Mouse (Mus musculus) hindbrain, embryonic 16.5 days (tissue): ENCODE measurements at regions not wholly inside any gene's neighbourhood (a gene's known extent, or its start where the extent isn't known, plus 50 kb on each side); places are given as distances from the start of the nearest gene placed in this dataset.
A peak's percentile ranks its signal among the peaks of the same experiment; 100 is the strongest.
"Not testable (repeated sequence)": the region's sequence is repeated elsewhere in the genome, so short reads cannot be mapped to it uniquely, and the experiment has no call there.

Experiments
- ATAC-seq: fragments of 200-750 bp; cut with Nextera tagmentation; 2 replicates; pipeline ENCODE4 v1.8.0; 2017; ENCODE audit warnings: moderate TSS enrichment, moderate library complexity
- H3K27ac ChIP-seq: fragments of 300-500 bp; sonication (generic); 2 replicates; pipeline ENCODE4 v1.5.1; 2014; ENCODE audit warnings: low read depth, mild to moderate bottlenecking, control low read depth, low read length, moderate library complexity
- H3K27me3 ChIP-seq: fragments of 300-500 bp; sonication (generic); replicated peaks from 2 replicates; pipeline ENCODE4 v1.6.1; 2014; ENCODE audit warnings: low read length; ENCODE audit not compliant: control insufficient read depth, insufficient read depth
- H3K36me3 ChIP-seq: fragments of 300-500 bp; sonication (generic); 2 replicates; pipeline ENCODE4 v1.6.1; 2014; ENCODE audit warnings: mild to moderate bottlenecking, low read length, moderate library complexity, mixed read lengths; ENCODE audit not compliant: control insufficient read depth, insufficient read depth
- H3K4me1 ChIP-seq: fragments of 300-500 bp; sonication (generic); 2 replicates; pipeline ENCODE4 v1.6.1; 2014; ENCODE audit warnings: low read depth, low read length; ENCODE audit not compliant: control insufficient read depth, insufficient read depth
- H3K4me2 ChIP-seq: fragments of 300-500 bp; sonication (generic); 2 replicates; pipeline ENCODE4 v1.6.1; 2014; ENCODE audit warnings: mild to moderate bottlenecking, low read length, control low read depth, moderate library complexity
- H3K4me3 ChIP-seq: fragments of 300-500 bp; sonication (generic); 2 replicates; pipeline ENCODE4 v1.5.1; 2014; ENCODE audit warnings: mild to moderate bottlenecking, low read length, control low read depth, moderate library complexity
- H3K9ac ChIP-seq: fragments of 300-500 bp; sonication (generic); 2 replicates; pipeline ENCODE4 v1.6.1; 2014; ENCODE audit warnings: low read depth, mild to moderate bottlenecking, control low read depth, low read length, moderate library complexity
- H3K9me3 ChIP-seq: fragments of 300-500 bp; sonication (generic); 2 replicates; pipeline ENCODE4 v1.6.1; 2014; ENCODE audit warnings: mild to moderate bottlenecking, low read length, moderate library complexity; ENCODE audit not compliant: control insufficient read depth
- WGBS: fragments of 180-500 bp; shearing (Covaris S2); extraction: QIAGEN DNeasy Blood & Tissue Kit; methylation state at CpG from one replicate; pipeline ENCODE4 v1.1.7; 2014; 5-methylcytosine and 5-hydroxymethylcytosine counted together

- H3K4me3 ChIP-seq, H3K9me3 ChIP-seq, H3K4me2 ChIP-seq, H3K27me3 ChIP-seq, H3K36me3 ChIP-seq, H3K9ac ChIP-seq, H3K27ac ChIP-seq, ATAC-seq, H3K4me1 ChIP-seq: not testable (repeated sequence)
- 84% methylated on average over 9 of the region's 10 CpGs for WGBS
Measured at GRCm38 (mm10) chr16:25523141-25523540, 160.4 kb upstream of the Trp63 start.

- ATAC-seq, result no peak
- H3K4me3 ChIP-seq, result no peak overlapping the region
- H3K9me3 ChIP-seq, result no peaks in the 10 kb centered on the region
- WGBS, result 78% methylated on average over 2 of the region's 2 CpGs
- H3K36me3 ChIP-seq, result no peaks in the 10 kb centered on the region
- no peak overlapping the region for H3K9ac ChIP-seq
- no peak overlapping the region for H3K4me2 ChIP-seq
- H3K27ac ChIP-seq, result no peak overlapping the region
- no peaks in the 10 kb centered on the region for H3K27me3 ChIP-seq
- no peaks in the 10 kb centered on the region for H3K4me1 ChIP-seq
Measured at GRCm38 (mm10) chr16:25523621-25524020, 159.9 kb upstream of the Trp63 start.

GRCm38 (mm10) chr16:25527850-25528249, 155.7 kb upstream of the Trp63 start:
- no peaks in the 10 kb centered on the region for H3K9me3 ChIP-seq
- no peaks in the 10 kb centered on the region for H3K27me3 ChIP-seq
- no peak overlapping the region for H3K4me3 ChIP-seq
- no peak overlapping the region for H3K9ac ChIP-seq
- no peaks in the 10 kb centered on the region for H3K36me3 ChIP-seq
- H3K4me1 ChIP-seq, result no peaks in the 10 kb centered on the region
- no peak overlapping the region for H3K4me2 ChIP-seq
- no peak for ATAC-seq
- H3K27ac ChIP-seq, result no peak overlapping the region

- Histone ChIP-seq H3K4me2 (no peak overlapping the region), H3K9ac (no peak overlapping the region), H3K27me3 (no peaks in the 10 kb centered on the region), H3K9me3 (no peaks in the 10 kb centered on the region), H3K4me1 (no peaks in the 10 kb centered on the region), H3K27ac (no peak overlapping the region), H3K4me3 (no peak overlapping the region), H3K36me3 (no peaks in the 10 kb centered on the region)
- ATAC-seq, result no peak
- WGBS, result 86% methylated on average over 2 of the region's 2 CpGs
Measured at GRCm38 (mm10) chr16:25528313-25528712, 155.2 kb upstream of the Trp63 start.

- Histone ChIP-seq H3K27ac (no peak overlapping the region), H3K27me3 (no peaks in the 10 kb centered on the region), H3K9ac (no peak overlapping the region), H3K4me1 (no peaks in the 10 kb centered on the region), H3K4me2 (no peak overlapping the region), H3K4me3 (no peak overlapping the region), H3K9me3 (no peaks in the 10 kb centered on the region), H3K36me3 (no peaks in the 10 kb centered on the region)
- ATAC-seq, result no peak
- WGBS, result 83% methylated on average over 1 of the region's 1 CpGs
Measured at GRCm38 (mm10) chr16:25529681-25530080, 153.9 kb upstream of the Trp63 start.

GRCm38 (mm10) chr16:25531761-25532336, 151.7 kb upstream of the Trp63 start:
- 79% methylated on average over 4 of the region's 4 CpGs for WGBS
- Histone ChIP-seq H3K27me3 (no peaks in the 10 kb centered on the region), H3K4me1 (no peaks in the 10 kb centered on the region), H3K9ac (no peak overlapping the region), H3K27ac (no peak overlapping the region), H3K36me3 (no peaks in the 10 kb centered on the region), H3K4me3 (no peak overlapping the region), H3K9me3 (no peaks in the 10 kb centered on the region), H3K4me2 (no peak overlapping the region)
- ATAC-seq, result no peak

- no peak overlapping the region for H3K9ac ChIP-seq
- no peaks in the 10 kb centered on the region for H3K27me3 ChIP-seq
- no peak overlapping the region for H3K4me3 ChIP-seq
- no peaks in the 10 kb centered on the region for H3K9me3 ChIP-seq
- H3K4me1 ChIP-seq, result no peaks in the 10 kb centered on the region
- peak; percentile 80 for ATAC-seq
- H3K27ac ChIP-seq, result no peak overlapping the region
- no peaks in the 10 kb centered on the region for H3K36me3 ChIP-seq
- H3K4me2 ChIP-seq, result no peak overlapping the region
- WGBS, result 76% methylated on average over 3 of the region's 3 CpGs
Measured at GRCm38 (mm10) chr16:25532519-25533205, 150.9 kb upstream of the Trp63 start.

- Histone ChIP-seq H3K4me3 (no peak overlapping the region), H3K9ac (no peak overlapping the region), H3K27me3 (no peaks in the 10 kb centered on the region), H3K4me2 (no peak overlapping the region), H3K9me3 (no peaks in the 10 kb centered on the region), H3K27ac (no peak overlapping the region), H3K36me3 (no peaks in the 10 kb centered on the region), H3K4me1 (no peaks in the 10 kb centered on the region)
- WGBS, result 54% methylated on average over 4 of the region's 4 CpGs
- ATAC-seq, result peak; percentile 82
Measured at GRCm38 (mm10) chr16:25533206-25533580, 150.4 kb upstream of the Trp63 start.

GRCm38 (mm10) chr16:25536550-25536949, 147.0 kb upstream of the Trp63 start:
- H3K4me2 ChIP-seq, result no peak overlapping the region
- H3K9me3 ChIP-seq, result no peaks in the 10 kb centered on the region
- H3K4me1 ChIP-seq, result no peaks in the 10 kb centered on the region
- H3K9ac ChIP-seq, result no peak overlapping the region
- H3K27ac ChIP-seq, result no peak overlapping the region
- no peak for ATAC-seq
- no peaks in the 10 kb centered on the region for H3K27me3 ChIP-seq
- H3K4me3 ChIP-seq, result no peak overlapping the region
- H3K36me3 ChIP-seq, result no peaks in the 10 kb centered on the region
- WGBS, result 84% methylated on average over 6 of the region's 6 CpGs
